Mouse (Mus musculus): Measurements from ENCODE around the gene Klk1b11. TPM values are rescaled to one million over a fixed set of nuclear protein-coding genes. Genes with fewer than 3 reads are reported as not detected.

The Klk1b11 gene
- polyA plus RNA-seq (2015; fragmentation: Illumina TruSeq; extraction: RNeasy Lipid Tissue Mini Kit (QIAGEN cat#74804); ENCODE audit: low read depth, low replicate concordance): not detected

DNA sequence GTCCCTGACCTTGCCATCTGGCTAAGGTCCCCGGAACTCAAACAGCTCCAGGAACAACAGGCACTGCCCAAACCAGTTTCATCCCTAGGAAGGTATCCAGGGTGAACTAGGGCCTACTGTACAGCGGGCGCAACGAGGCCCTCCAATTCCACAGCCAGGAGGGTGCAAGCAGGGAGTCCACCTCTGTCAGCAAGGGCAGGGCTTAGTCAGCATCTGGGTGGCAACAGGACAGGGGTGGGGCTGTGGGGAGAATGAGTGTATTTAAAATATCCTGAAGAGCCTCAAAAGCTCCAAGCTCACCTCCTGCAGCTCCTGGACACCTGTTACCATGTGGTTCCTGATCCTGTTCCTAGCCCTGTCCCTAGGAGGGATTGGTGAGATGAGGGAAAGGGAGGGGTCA, at the start of gene Klk1b11:
Gene Klk1b11 (plus strand): TSS at position 301 of the 400 bp plus-strand sequence.

DNA sequence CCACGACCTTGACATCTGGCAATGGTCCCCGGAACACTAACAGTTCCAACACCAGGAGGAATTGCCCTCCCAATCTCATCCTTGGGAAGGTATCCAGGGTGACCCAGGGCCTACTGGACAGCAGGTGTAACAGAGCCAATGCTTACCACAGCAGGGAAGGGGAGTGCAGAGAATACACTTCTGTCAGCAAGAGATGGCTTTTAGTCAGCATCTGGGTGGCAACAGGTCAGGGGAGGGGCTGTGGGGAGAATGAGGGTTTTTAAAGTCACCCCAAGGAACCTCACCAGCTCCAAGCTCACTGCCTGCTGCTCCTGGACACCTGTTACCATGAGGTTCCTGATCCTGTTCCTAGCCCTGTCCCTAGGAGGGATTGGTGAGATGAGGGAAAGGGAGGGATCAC, 45.3 kb upstream of the Klk1b11 start, which contains the start of gene Klk1b8:
Gene Klk1b8 (plus strand): TSS at position 301 of the 400 bp plus-strand sequence.

GRCm38 (mm10) chr7:43966451-43966850, 29.2 kb upstream of the Klk1b11 start, which contains the start of gene Klk1b1:
TSS of gene Klk1b1 (plus strand) at chr7:43966751.

GRCm38 (mm10) chr7:43975761-43976160, 19.9 kb upstream of the Klk1b11 start, which contains the start of gene Klk1b9:
TSS of gene Klk1b9 (plus strand) at chr7:43976061.

GRCm38 (mm10) chr7:44011868-44012267, 16.2 kb downstream of the Klk1b11 start, which contains the start of gene Klk1b26:
TSS of gene Klk1b26 (plus strand) at chr7:44012168.

Other genes starting within 250 kb of the Klk1b11 start
- not detected for gene Klk12, start 227.0 kb upstream of the Klk1b11 start, polyA plus RNA-seq (2015; fragmentation: Illumina TruSeq; extraction: RNeasy Lipid Tissue Mini Kit (QIAGEN cat#74804); ENCODE audit: low read depth, low replicate concordance)
- gene Klk11, start 221.3 kb upstream of the Klk1b11 start, polyA plus RNA-seq (2015; fragmentation: Illumina TruSeq; extraction: RNeasy Lipid Tissue Mini Kit (QIAGEN cat#74804); ENCODE audit: low read depth, low replicate concordance): not detected
- gene Klk10, start 214.8 kb upstream of the Klk1b11 start, polyA plus RNA-seq (2015; fragmentation: Illumina TruSeq; extraction: RNeasy Lipid Tissue Mini Kit (QIAGEN cat#74804); ENCODE audit: low read depth, low replicate concordance): not detected
- gene Klk9, start 204.0 kb upstream of the Klk1b11 start, polyA plus RNA-seq (2015; fragmentation: Illumina TruSeq; extraction: RNeasy Lipid Tissue Mini Kit (QIAGEN cat#74804); ENCODE audit: low read depth, low replicate concordance): not detected
- 7.5 TPM for gene Klk8, start 198.3 kb upstream of the Klk1b11 start, polyA plus RNA-seq (2015; fragmentation: Illumina TruSeq; extraction: RNeasy Lipid Tissue Mini Kit (QIAGEN cat#74804); ENCODE audit: low read depth, low replicate concordance)
- not detected for gene Klk7, start 184.6 kb upstream of the Klk1b11 start, polyA plus RNA-seq (2015; fragmentation: Illumina TruSeq; extraction: RNeasy Lipid Tissue Mini Kit (QIAGEN cat#74804); ENCODE audit: low read depth, low replicate concordance)
- 13.7 TPM for gene Klk6, start 171.4 kb upstream of the Klk1b11 start, polyA plus RNA-seq (2015; fragmentation: Illumina TruSeq; extraction: RNeasy Lipid Tissue Mini Kit (QIAGEN cat#74804); ENCODE audit: low read depth, low replicate concordance)
- not detected for gene Klk5, start 153.9 kb upstream of the Klk1b11 start, polyA plus RNA-seq (2015; fragmentation: Illumina TruSeq; extraction: RNeasy Lipid Tissue Mini Kit (QIAGEN cat#74804); ENCODE audit: low read depth, low replicate concordance)
- gene Klk4, start 114.7 kb upstream of the Klk1b11 start, polyA plus RNA-seq (2015; fragmentation: Illumina TruSeq; extraction: RNeasy Lipid Tissue Mini Kit (QIAGEN cat#74804); ENCODE audit: low read depth, low replicate concordance): not detected
- not detected for gene Klk15, start 62.1 kb upstream of the Klk1b11 start, polyA plus RNA-seq (2015; fragmentation: Illumina TruSeq; extraction: RNeasy Lipid Tissue Mini Kit (QIAGEN cat#74804); ENCODE audit: low read depth, low replicate concordance)
- gene Klk1b8, start 45.2 kb upstream of the Klk1b11 start, polyA plus RNA-seq (2015; fragmentation: Illumina TruSeq; extraction: RNeasy Lipid Tissue Mini Kit (QIAGEN cat#74804); ENCODE audit: low read depth, low replicate concordance): not detected
- not detected for gene Klk1b1, start 29.1 kb upstream of the Klk1b11 start, polyA plus RNA-seq (2015; fragmentation: Illumina TruSeq; extraction: RNeasy Lipid Tissue Mini Kit (QIAGEN cat#74804); ENCODE audit: low read depth, low replicate concordance)
- gene Klk1b9, start 19.8 kb upstream of the Klk1b11 start, polyA plus RNA-seq (2015; fragmentation: Illumina TruSeq; extraction: RNeasy Lipid Tissue Mini Kit (QIAGEN cat#74804); ENCODE audit: low read depth, low replicate concordance): not detected
- not detected for gene Klk1b26, start 16.3 kb downstream of the Klk1b11 start, polyA plus RNA-seq (2015; fragmentation: Illumina TruSeq; extraction: RNeasy Lipid Tissue Mini Kit (QIAGEN cat#74804); ENCODE audit: low read depth, low replicate concordance)
- not detected for gene Klk1b27, start 56.4 kb downstream of the Klk1b11 start, polyA plus RNA-seq (2015; fragmentation: Illumina TruSeq; extraction: RNeasy Lipid Tissue Mini Kit (QIAGEN cat#74804); ENCODE audit: low read depth, low replicate concordance)
- not detected for gene Klk1b21, start 106.5 kb downstream of the Klk1b11 start, polyA plus RNA-seq (2015; fragmentation: Illumina TruSeq; extraction: RNeasy Lipid Tissue Mini Kit (QIAGEN cat#74804); ENCODE audit: low read depth, low replicate concordance)
- not detected for gene Klk1b22, start 116.8 kb downstream of the Klk1b11 start, polyA plus RNA-seq (2015; fragmentation: Illumina TruSeq; extraction: RNeasy Lipid Tissue Mini Kit (QIAGEN cat#74804); ENCODE audit: low read depth, low replicate concordance)
- not detected for gene Klk1b16, start 140.9 kb downstream of the Klk1b11 start, polyA plus RNA-seq (2015; fragmentation: Illumina TruSeq; extraction: RNeasy Lipid Tissue Mini Kit (QIAGEN cat#74804); ENCODE audit: low read depth, low replicate concordance)
- gene Klk1b24, start 192.4 kb downstream of the Klk1b11 start, polyA plus RNA-seq (2015; fragmentation: Illumina TruSeq; extraction: RNeasy Lipid Tissue Mini Kit (QIAGEN cat#74804); ENCODE audit: low read depth, low replicate concordance): not detected
- not detected for gene Klk1b3, start 202.3 kb downstream of the Klk1b11 start, polyA plus RNA-seq (2015; fragmentation: Illumina TruSeq; extraction: RNeasy Lipid Tissue Mini Kit (QIAGEN cat#74804); ENCODE audit: low read depth, low replicate concordance)
- gene Klk1b4, start 211.6 kb downstream of the Klk1b11 start, polyA plus RNA-seq (2015; fragmentation: Illumina TruSeq; extraction: RNeasy Lipid Tissue Mini Kit (QIAGEN cat#74804); ENCODE audit: low read depth, low replicate concordance): not detected
- gene Klk1b5, start 220.1 kb downstream of the Klk1b11 start, polyA plus RNA-seq (2015; fragmentation: Illumina TruSeq; extraction: RNeasy Lipid Tissue Mini Kit (QIAGEN cat#74804); ENCODE audit: low read depth, low replicate concordance): not detected
- gene Klk1, start 229.5 kb downstream of the Klk1b11 start, polyA plus RNA-seq (2015; fragmentation: Illumina TruSeq; extraction: RNeasy Lipid Tissue Mini Kit (QIAGEN cat#74804); ENCODE audit: low read depth, low replicate concordance): not detected
- gene Gm36864, start 240.3 kb downstream of the Klk1b11 start, polyA plus RNA-seq (2015; fragmentation: Illumina TruSeq; extraction: RNeasy Lipid Tissue Mini Kit (QIAGEN cat#74804); ENCODE audit: low read depth, low replicate concordance): not detected